Mouse (Mus musculus) lung, postnatal 0 days (tissue): ENCODE results near the gene Ripk1.
A peak's percentile ranks its signal among the peaks of the same experiment; 100 is the strongest.

ENCODE experiments used
- CTCF ChIP-seq: IDR thresholded peaks from 2 replicates; pipeline ENCODE4 v1.5.1; 2016; ENCODE audit warnings: antibody characterized with exemption, mild to moderate bottlenecking
- EP300 ChIP-seq: IDR thresholded peaks from 2 replicates; pipeline ENCODE4 v1.6.1; 2016; ENCODE audit warnings: antibody characterized with exemption, mild to moderate bottlenecking, control low read depth

- TF ChIP-seq CTCF = peak; percentile 68
- TF ChIP-seq EP300 = peak; percentile 43; the same call in 1 of the 2 replicates
Observed at GRCm38 (mm10) chr13:34002058-34003006, at the start of gene Ripk1, which contains the start of gene Serpinb6a.
